Mouse (Mus musculus): ENCODE data around the gene Reps2. TPM values are rescaled to one million over a fixed set of nuclear protein-coding genes. Genes with fewer than 3 reads are reported as not detected.

The Reps2 gene
- polyA plus RNA-seq, 1 experiment: 0.34 TPM

DNA sequence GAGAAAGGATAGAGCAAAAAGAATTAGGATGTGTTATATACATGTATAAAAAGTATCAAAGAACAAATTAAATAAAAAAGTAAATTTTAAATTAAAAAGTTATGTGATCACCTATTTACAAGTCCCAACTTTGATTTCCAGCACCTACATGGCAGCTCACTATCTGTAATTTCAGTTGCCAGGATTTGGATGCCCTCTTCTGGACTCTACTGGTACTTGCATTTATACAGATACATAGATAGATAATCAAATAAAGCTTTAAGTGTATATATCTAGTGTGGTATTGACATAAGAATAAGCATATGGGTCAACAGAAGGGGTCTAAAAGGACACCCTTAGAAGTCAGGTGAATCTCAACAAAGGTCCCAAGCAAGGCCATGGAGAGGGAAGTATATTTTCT is 155.7 kb downstream of the Reps2 start:
- Histone ChIP-seq H3K4me1 (replicated peaks; ENCODE audit: control insufficient read depth, insufficient read depth, low read length) (no peaks in the 10 kb centered on the region), H3K4me3 (ENCODE audit: control insufficient read depth, insufficient read depth, low read length) (no peak overlapping the region), H3K36me3 (ENCODE audit: control insufficient read depth, insufficient read depth, low read length) (no peaks in the 10 kb centered on the region), H3K27ac (ENCODE audit: control insufficient read depth, insufficient read depth, low read length) (no peak overlapping the region), H3K27me3 (ENCODE audit: control insufficient read depth, insufficient read depth, low read length) (no peaks in the 10 kb centered on the region)
- no peak for DNase-seq
- TF ChIP-seq POLR2A (IDR thresholded peaks at IDR 0.05; ENCODE audit: control insufficient read depth, extremely low read depth, insufficient read depth, low read length, poor library complexity) (no peak), CTCF (IDR thresholded peaks at IDR 0.05; ENCODE audit: borderline replicate concordance, control insufficient read depth, extremely low read depth, insufficient read depth, low read length, poor library complexity) (no peak)

DNA sequence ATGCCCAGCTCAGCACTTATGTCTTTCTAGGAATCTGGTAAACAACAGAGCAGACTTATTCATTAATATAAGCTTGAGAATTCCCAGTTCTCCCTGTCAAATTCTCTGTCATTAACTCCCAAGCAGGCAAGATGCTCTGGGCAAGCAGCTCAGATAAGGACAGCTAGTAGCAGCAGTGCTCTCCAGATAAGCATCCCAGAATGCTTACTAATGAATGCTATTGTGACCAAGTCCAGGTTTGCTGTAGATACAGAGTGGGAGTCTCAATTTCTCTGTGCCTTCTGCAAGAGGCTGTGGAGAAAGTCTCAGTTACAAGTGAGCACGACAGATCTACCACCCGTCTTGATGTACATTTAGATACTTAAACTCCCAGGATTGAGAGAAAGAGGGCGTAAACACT is 173.2 kb downstream of the Reps2 start:
- DNase-seq: no peak
- Histone ChIP-seq H3K4me1 (replicated peaks; ENCODE audit: control insufficient read depth, insufficient read depth, low read length) (no peaks in the 10 kb centered on the region), H3K36me3 (ENCODE audit: control insufficient read depth, insufficient read depth, low read length) (no peaks in the 10 kb centered on the region), H3K27ac (ENCODE audit: control insufficient read depth, insufficient read depth, low read length) (no peak overlapping the region), H3K4me3 (ENCODE audit: control insufficient read depth, insufficient read depth, low read length) (no peak overlapping the region), H3K27me3 (ENCODE audit: control insufficient read depth, insufficient read depth, low read length) (no peaks in the 10 kb centered on the region)
- 95% methylated on average over 3 of the region's 3 CpGs for WGBS
- TF ChIP-seq CTCF (IDR thresholded peaks at IDR 0.05; ENCODE audit: borderline replicate concordance, control insufficient read depth, extremely low read depth, insufficient read depth, low read length, poor library complexity) (no peak), POLR2A (IDR thresholded peaks at IDR 0.05; ENCODE audit: control insufficient read depth, extremely low read depth, insufficient read depth, low read length, poor library complexity) (no peak)

DNA sequence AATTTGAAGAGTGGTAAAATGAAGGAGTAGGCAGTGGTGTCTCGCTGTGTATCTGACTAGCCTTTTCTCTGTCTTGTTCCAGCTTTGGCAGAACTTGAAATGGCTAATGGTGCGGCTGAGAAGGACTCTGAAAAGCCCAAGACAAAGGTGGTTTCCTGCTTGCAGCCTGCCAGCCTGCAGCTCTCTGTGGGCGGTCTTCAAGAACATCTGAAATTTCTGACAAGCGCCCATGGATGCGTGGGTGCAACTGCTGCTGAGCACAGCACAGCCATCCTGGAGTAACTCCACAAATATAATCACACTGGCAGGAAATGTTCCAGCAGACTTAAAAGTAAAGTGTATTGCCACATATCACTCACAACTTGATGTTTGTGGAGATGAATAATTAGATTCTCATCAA is 181.3 kb downstream of the Reps2 start:
- 69% methylated on average over 5 of the region's 5 CpGs for WGBS
- DNase-seq: no peak
- TF ChIP-seq CTCF (IDR thresholded peaks at IDR 0.05; ENCODE audit: borderline replicate concordance, control insufficient read depth, extremely low read depth, insufficient read depth, low read length, poor library complexity) (no peak), POLR2A (IDR thresholded peaks at IDR 0.05; ENCODE audit: control insufficient read depth, extremely low read depth, insufficient read depth, low read length, poor library complexity) (no peak)

DNA sequence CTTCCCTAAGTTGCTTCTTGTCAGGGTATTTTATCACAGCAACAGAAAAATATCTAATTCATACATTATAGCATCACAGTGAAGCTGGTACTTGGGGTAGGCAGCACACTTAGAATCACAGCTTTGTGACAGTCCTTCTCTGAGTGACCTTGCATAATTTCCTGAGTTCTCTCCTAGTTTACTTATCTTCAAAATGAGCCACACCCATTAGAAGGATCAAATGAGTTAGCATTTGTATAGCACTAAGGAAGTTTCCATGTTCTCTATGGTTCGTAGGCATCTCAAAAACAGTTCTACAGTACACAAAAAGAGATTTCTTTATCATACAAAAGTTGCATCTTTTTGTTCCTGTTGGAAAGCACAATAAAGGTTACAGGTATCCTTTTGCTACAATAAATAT is 187.0 kb downstream of the Reps2 start:
- TF ChIP-seq CTCF (IDR thresholded peaks at IDR 0.05; ENCODE audit: borderline replicate concordance, control insufficient read depth, extremely low read depth, insufficient read depth, low read length, poor library complexity) (no peak), POLR2A (IDR thresholded peaks at IDR 0.05; ENCODE audit: control insufficient read depth, extremely low read depth, insufficient read depth, low read length, poor library complexity) (no peak)
- no peaks in the 10 kb centered on the region for H3K4me1 ChIP-seq (replicated peaks; ENCODE audit: control insufficient read depth, insufficient read depth, low read length)
- DNase-seq: no peak
- no peaks in the 10 kb centered on the region for H3K36me3 ChIP-seq (ENCODE audit: control insufficient read depth, insufficient read depth, low read length)
- no peaks in the 10 kb centered on the region for H3K27me3 ChIP-seq (ENCODE audit: control insufficient read depth, insufficient read depth, low read length)
- H3K27ac ChIP-seq (ENCODE audit: control insufficient read depth, insufficient read depth, low read length): no peak overlapping the region
- H3K4me3 ChIP-seq (ENCODE audit: control insufficient read depth, insufficient read depth, low read length): no peak overlapping the region
- WGBS: 92% methylated on average over 1 of the region's 1 CpGs

More for the DNA sequence above, 181.3 kb downstream of the Reps2 start:
- no peaks in the 10 kb centered on the region for H3K36me3 ChIP-seq (ENCODE audit: control insufficient read depth, insufficient read depth, low read length)
- H3K4me3 ChIP-seq (ENCODE audit: control insufficient read depth, insufficient read depth, low read length): no peak overlapping the region
- H3K4me1 ChIP-seq (replicated peaks; ENCODE audit: control insufficient read depth, insufficient read depth, low read length): no peaks in the 10 kb centered on the region
- H3K27me3 ChIP-seq (ENCODE audit: control insufficient read depth, insufficient read depth, low read length): no peaks in the 10 kb centered on the region
- no peak overlapping the region for H3K27ac ChIP-seq (ENCODE audit: control insufficient read depth, insufficient read depth, low read length)

DNA sequence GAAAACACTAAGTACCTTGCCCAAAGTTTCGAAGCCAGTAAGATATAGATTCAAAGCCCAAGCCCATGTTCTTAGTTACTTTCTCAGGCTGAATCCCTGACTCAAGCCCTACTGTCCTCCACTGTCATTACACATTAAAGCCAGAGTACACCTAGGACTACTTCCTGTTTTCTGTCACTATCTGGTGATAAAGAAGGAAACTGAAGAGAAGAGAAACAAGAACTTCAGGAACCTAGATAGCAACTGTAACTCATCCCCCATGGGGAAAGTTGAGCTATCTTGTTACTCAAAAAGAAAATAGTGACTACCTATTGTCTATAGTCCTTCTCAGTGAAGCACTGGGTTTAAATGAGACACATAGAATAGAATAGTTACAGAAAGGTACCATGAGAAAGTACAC is 188.1 kb downstream of the Reps2 start:
- no peak overlapping the region for H3K27ac ChIP-seq (ENCODE audit: control insufficient read depth, insufficient read depth, low read length)
- H3K27me3 ChIP-seq (ENCODE audit: control insufficient read depth, insufficient read depth, low read length): no peaks in the 10 kb centered on the region
- H3K4me3 ChIP-seq (ENCODE audit: control insufficient read depth, insufficient read depth, low read length): no peak overlapping the region
- WGBS: 91% methylated on average over 1 of the region's 1 CpGs
- no peak for DNase-seq
- H3K4me1 ChIP-seq (replicated peaks; ENCODE audit: control insufficient read depth, insufficient read depth, low read length): no peaks in the 10 kb centered on the region
- TF ChIP-seq CTCF (IDR thresholded peaks at IDR 0.05; ENCODE audit: borderline replicate concordance, control insufficient read depth, extremely low read depth, insufficient read depth, low read length, poor library complexity): no peak
- TF ChIP-seq POLR2A (IDR thresholded peaks at IDR 0.05; ENCODE audit: control insufficient read depth, extremely low read depth, insufficient read depth, low read length, poor library complexity): no peak
- H3K36me3 ChIP-seq (ENCODE audit: control insufficient read depth, insufficient read depth, low read length): no peaks in the 10 kb centered on the region

DNA sequence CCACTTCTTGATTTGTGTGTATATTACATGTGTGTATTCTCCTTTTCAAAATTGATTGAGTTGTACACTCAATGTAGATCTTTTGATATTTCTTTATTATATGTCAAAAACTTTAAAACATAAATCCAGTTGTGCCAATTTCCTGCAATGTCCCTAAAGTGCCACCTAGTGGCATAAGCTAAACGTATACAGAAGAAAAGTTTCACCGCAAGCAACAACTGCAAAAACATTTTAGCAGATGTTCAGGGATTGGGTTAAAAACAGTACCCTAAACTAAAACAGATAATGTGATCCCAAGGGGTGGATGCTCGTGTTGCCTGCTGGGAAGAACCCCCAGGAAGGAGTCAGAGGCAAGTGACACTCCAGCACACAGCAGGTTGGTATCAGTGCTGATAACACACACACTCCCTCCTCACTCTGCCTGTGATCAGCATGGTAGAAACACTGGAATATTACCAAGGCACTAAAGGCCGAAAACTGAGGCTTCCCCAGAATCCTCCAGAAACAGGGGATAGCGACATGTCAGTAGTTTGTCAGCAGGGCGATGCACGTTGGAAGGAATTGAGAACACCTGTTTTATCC is 189.5 kb downstream of the Reps2 start:
- TF ChIP-seq POLR2A (IDR thresholded peaks at IDR 0.05; ENCODE audit: control insufficient read depth, extremely low read depth, insufficient read depth, low read length, poor library complexity): no peak
- TF ChIP-seq CTCF (IDR thresholded peaks at IDR 0.05; ENCODE audit: borderline replicate concordance, control insufficient read depth, extremely low read depth, insufficient read depth, low read length, poor library complexity): no peak
- Histone ChIP-seq H3K4me3 (ENCODE audit: control insufficient read depth, insufficient read depth, low read length) (no peak overlapping the region), H3K4me1 (replicated peaks; ENCODE audit: control insufficient read depth, insufficient read depth, low read length) (no peaks in the 10 kb centered on the region), H3K27ac (ENCODE audit: control insufficient read depth, insufficient read depth, low read length) (no peak overlapping the region), H3K27me3 (ENCODE audit: control insufficient read depth, insufficient read depth, low read length) (no peaks in the 10 kb centered on the region), H3K36me3 (ENCODE audit: control insufficient read depth, insufficient read depth, low read length) (no peaks in the 10 kb centered on the region)
- DNase-seq: no peak
- 75% methylated on average over 7 of the region's 7 CpGs for WGBS

DNA sequence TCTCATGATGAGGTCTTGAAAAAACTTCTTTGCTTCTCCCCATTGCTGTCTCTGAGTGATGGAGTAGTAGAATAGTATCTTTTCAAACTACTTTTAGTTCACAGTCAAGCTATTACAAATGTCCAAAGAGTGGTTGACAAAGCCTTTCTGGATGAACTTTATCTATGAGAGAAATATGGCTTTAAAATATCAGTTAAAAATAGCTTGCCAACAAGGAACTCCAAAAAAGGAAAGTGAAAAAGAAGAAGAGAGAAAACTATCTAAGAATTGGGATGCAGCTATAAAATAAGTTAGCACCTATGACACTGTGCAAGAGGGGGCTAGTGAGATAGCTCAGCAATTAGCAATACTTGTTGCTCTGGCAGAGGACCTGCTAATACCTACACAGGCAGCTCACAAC is 190.8 kb downstream of the Reps2 start:
- no peak for TF ChIP-seq CTCF (IDR thresholded peaks at IDR 0.05; ENCODE audit: borderline replicate concordance, control insufficient read depth, extremely low read depth, insufficient read depth, low read length, poor library complexity)
- no peak for TF ChIP-seq POLR2A (IDR thresholded peaks at IDR 0.05; ENCODE audit: control insufficient read depth, extremely low read depth, insufficient read depth, low read length, poor library complexity)
- Histone ChIP-seq H3K4me1 (replicated peaks; ENCODE audit: control insufficient read depth, insufficient read depth, low read length) (no peaks in the 10 kb centered on the region), H3K4me3 (ENCODE audit: control insufficient read depth, insufficient read depth, low read length) (no peak overlapping the region), H3K27me3 (ENCODE audit: control insufficient read depth, insufficient read depth, low read length) (no peaks in the 10 kb centered on the region), H3K27ac (ENCODE audit: control insufficient read depth, insufficient read depth, low read length) (no peak overlapping the region), H3K36me3 (ENCODE audit: control insufficient read depth, insufficient read depth, low read length) (no peaks in the 10 kb centered on the region)
- no peak for DNase-seq

Measured in thymus, adult 2 months (tissue).